Mouse (Mus musculus) spleen, postnatal 36 days (tissue): ENCODE data around the gene Nudt22.
"Not testable (repeated sequence)": the region's sequence is repeated elsewhere in the genome, so short reads cannot be mapped to it uniquely, and the experiment has no call there.

Experiments
- DNase-seq, 2 experiments: peaks; one replicate each; pipeline ENCODE4 v3.0.0; 2022; ENCODE audit warnings: low spot score in 2 of 2, mixed read lengths in 1 of 2

Nudt22 gene

GRCm38 (mm10) chr19:6995255-6995991 lies 494 bp downstream of the Nudt22 start:
- no peak for DNase-seq

GRCm38 (mm10) chr19:6994489-6994888 lies 1.4 kb downstream of the Nudt22 start:
- DNase-seq, result no peak

GRCm38 (mm10) chr19:6994002-6994401 lies 1.9 kb downstream of the Nudt22 start:
- DNase-seq, result no peak

GRCm38 (mm10) chr19:6993011-6993770 lies 2.7 kb downstream of the Nudt22 start:
- no peak for DNase-seq

GRCm38 (mm10) chr19:6992011-6992858 lies 3.7 kb downstream of the Nudt22 start, which contains the start of gene Dnajc4:
Gene Dnajc4 (minus strand): TSS chr19:6992572.
- DNase-seq, result peak; percentile 98 to 99

GRCm38 (mm10) chr19:6991166-6991565 lies 4.8 kb downstream of the Nudt22 start:
- not testable (repeated sequence) for DNase-seq

- DNase-seq, result no peak
Measured at GRCm38 (mm10) chr19:6990712-6991111, 5.2 kb downstream of the Nudt22 start.

GRCm38 (mm10) chr19:6989251-6989650 lies 6.7 kb downstream of the Nudt22 start:
- DNase-seq, result no peak

- DNase-seq, result no peak
Measured at GRCm38 (mm10) chr19:6987904-6988285, 8.0 kb downstream of the Nudt22 start.

- peak; percentile 61 to 62 for DNase-seq
Measured at GRCm38 (mm10) chr19:6987061-6987903, 8.6 kb downstream of the Nudt22 start, which contains the start of gene Vegfb. Gene Vegfb (minus strand): TSS chr19:6987651.

- DNase-seq, result no peak
Measured at GRCm38 (mm10) chr19:6985951-6986708, 9.8 kb downstream of the Nudt22 start.

GRCm38 (mm10) chr19:6985300-6985699 lies 10.6 kb downstream of the Nudt22 start:
- DNase-seq, result no peak

- DNase-seq, result no peak
Measured at GRCm38 (mm10) chr19:6983621-6984020, 12.3 kb downstream of the Nudt22 start.

- no peak for DNase-seq
Measured at GRCm38 (mm10) chr19:6981465-6981864, 14.5 kb downstream of the Nudt22 start.

- DNase-seq, result peak; percentile 98 to 99
Measured at GRCm38 (mm10) chr19:6980381-6981093, 15.4 kb downstream of the Nudt22 start, which contains the start of gene Fkbp2. Gene Fkbp2 (minus strand): TSS chr19:6980501.

- DNase-seq, result peak; percentile 99
Measured at GRCm38 (mm10) chr19:6979486-6980380, 16.2 kb downstream of the Nudt22 start.

- DNase-seq, result peak in 1 of 2 experiments; percentile 55
Measured at GRCm38 (mm10) chr19:6979001-6979479, 16.9 kb downstream of the Nudt22 start.

GRCm38 (mm10) chr19:6978639-6978974 lies 17.3 kb downstream of the Nudt22 start:
- no peak for DNase-seq
